Mouse (Mus musculus): ENCODE data around the gene Dlg2. TPM values are rescaled to one million over a fixed set of nuclear protein-coding genes. Genes with fewer than 3 reads are reported as not detected.

The Dlg2 gene
- polyA plus RNA-seq, 1 experiment = not detected

GRCm38 (mm10) chr7:91218321-91218987, 742.0 kb downstream of the Dlg2 start:
- Histone ChIP-seq H3K27ac (ENCODE audit: insufficient read depth, low read depth, low read length) (no peak overlapping the region), H3K4me1 (ENCODE audit: control insufficient read depth, insufficient read depth, low read length) (no peaks in the 10 kb centered on the region), H3K4me3 (ENCODE audit: insufficient read depth, low read length) (no peak overlapping the region)
- TF ChIP-seq POLR2A (IDR thresholded peaks at IDR 0.05; ENCODE audit: borderline replicate concordance, low read depth, low read length) (no peak), CTCF (IDR thresholded peaks at IDR 0.05; ENCODE audit: low read depth, low read length) (no peak)

GRCm38 (mm10) chr7:91226442-91226841, 750.0 kb downstream of the Dlg2 start:
- Histone ChIP-seq H3K4me3 (ENCODE audit: insufficient read depth, low read length) (no peak overlapping the region), H3K27ac (ENCODE audit: insufficient read depth, low read depth, low read length) (no peak overlapping the region), H3K4me1 (ENCODE audit: control insufficient read depth, insufficient read depth, low read length) (no peaks in the 10 kb centered on the region)
- TF ChIP-seq POLR2A (IDR thresholded peaks at IDR 0.05; ENCODE audit: borderline replicate concordance, low read depth, low read length) = no peak
- TF ChIP-seq CTCF (IDR thresholded peaks at IDR 0.05; ENCODE audit: low read depth, low read length) = no peak

- H3K4me3 ChIP-seq (ENCODE audit: insufficient read depth, low read length) = no peak overlapping the region
- TF ChIP-seq POLR2A (IDR thresholded peaks at IDR 0.05; ENCODE audit: borderline replicate concordance, low read depth, low read length) = no peak
- TF ChIP-seq CTCF (IDR thresholded peaks at IDR 0.05; ENCODE audit: low read depth, low read length) = no peak
- no peaks in the 10 kb centered on the region for H3K4me1 ChIP-seq (ENCODE audit: control insufficient read depth, insufficient read depth, low read length)
- no peak overlapping the region for H3K27ac ChIP-seq (ENCODE audit: insufficient read depth, low read depth, low read length)
Observed at GRCm38 (mm10) chr7:91241718-91242117, 765.2 kb downstream of the Dlg2 start.

- no peaks in the 10 kb centered on the region for H3K4me1 ChIP-seq (ENCODE audit: control insufficient read depth, insufficient read depth, low read length)
- no peak overlapping the region for H3K4me3 ChIP-seq (ENCODE audit: insufficient read depth, low read length)
- TF ChIP-seq CTCF (IDR thresholded peaks at IDR 0.05; ENCODE audit: low read depth, low read length) (no peak), POLR2A (IDR thresholded peaks at IDR 0.05; ENCODE audit: borderline replicate concordance, low read depth, low read length) (no peak)
- no peak overlapping the region for H3K27ac ChIP-seq (ENCODE audit: insufficient read depth, low read depth, low read length)
Observed at GRCm38 (mm10) chr7:91261672-91262030, 785.2 kb downstream of the Dlg2 start.

- TF ChIP-seq POLR2A (IDR thresholded peaks at IDR 0.05; ENCODE audit: borderline replicate concordance, low read depth, low read length) (no peak), CTCF (IDR thresholded peaks at IDR 0.05; ENCODE audit: low read depth, low read length) (no peak)
- H3K4me1 ChIP-seq (ENCODE audit: control insufficient read depth, insufficient read depth, low read length) = no peaks in the 10 kb centered on the region
- H3K27ac ChIP-seq (ENCODE audit: insufficient read depth, low read depth, low read length) = no peak overlapping the region
- H3K4me3 ChIP-seq (ENCODE audit: insufficient read depth, low read length) = no peak overlapping the region
Observed at GRCm38 (mm10) chr7:91262031-91262951, 785.8 kb downstream of the Dlg2 start.

GRCm38 (mm10) chr7:91262998-91263397, 786.5 kb downstream of the Dlg2 start:
- no peak overlapping the region for H3K4me3 ChIP-seq (ENCODE audit: insufficient read depth, low read length)
- H3K27ac ChIP-seq (ENCODE audit: insufficient read depth, low read depth, low read length) = no peak overlapping the region
- no peaks in the 10 kb centered on the region for H3K4me1 ChIP-seq (ENCODE audit: control insufficient read depth, insufficient read depth, low read length)
- TF ChIP-seq CTCF (IDR thresholded peaks at IDR 0.05; ENCODE audit: low read depth, low read length) (no peak), POLR2A (IDR thresholded peaks at IDR 0.05; ENCODE audit: borderline replicate concordance, low read depth, low read length) (no peak)

GRCm38 (mm10) chr7:91267764-91268163, 791.3 kb downstream of the Dlg2 start:
- Histone ChIP-seq H3K27ac (ENCODE audit: insufficient read depth, low read depth, low read length) (no peak overlapping the region), H3K4me3 (ENCODE audit: insufficient read depth, low read length) (no peak overlapping the region), H3K4me1 (ENCODE audit: control insufficient read depth, insufficient read depth, low read length) (no peaks in the 10 kb centered on the region)
- TF ChIP-seq CTCF (IDR thresholded peaks at IDR 0.05; ENCODE audit: low read depth, low read length) (no peak), POLR2A (IDR thresholded peaks at IDR 0.05; ENCODE audit: borderline replicate concordance, low read depth, low read length) (no peak)

GRCm38 (mm10) chr7:91284167-91284566, 807.7 kb downstream of the Dlg2 start:
- Histone ChIP-seq H3K27ac (ENCODE audit: insufficient read depth, low read depth, low read length) (no peak overlapping the region), H3K4me1 (ENCODE audit: control insufficient read depth, insufficient read depth, low read length) (no peaks in the 10 kb centered on the region)
- TF ChIP-seq CTCF (IDR thresholded peaks at IDR 0.05; ENCODE audit: low read depth, low read length) = no peak
- TF ChIP-seq POLR2A (IDR thresholded peaks at IDR 0.05; ENCODE audit: borderline replicate concordance, low read depth, low read length) = no peak

GRCm38 (mm10) chr7:91288324-91288723, 811.9 kb downstream of the Dlg2 start:
- H3K27ac ChIP-seq (ENCODE audit: insufficient read depth, low read depth, low read length) = no peak overlapping the region
- H3K4me3 ChIP-seq (ENCODE audit: insufficient read depth, low read length) = no peak overlapping the region
- no peak for TF ChIP-seq CTCF (IDR thresholded peaks at IDR 0.05; ENCODE audit: low read depth, low read length)
- TF ChIP-seq POLR2A (IDR thresholded peaks at IDR 0.05; ENCODE audit: borderline replicate concordance, low read depth, low read length) = no peak
- no peaks in the 10 kb centered on the region for H3K4me1 ChIP-seq (ENCODE audit: control insufficient read depth, insufficient read depth, low read length)

More at GRCm38 (mm10) chr7:91284167-91284566, 807.7 kb downstream of the Dlg2 start:
- H3K4me3 ChIP-seq (ENCODE audit: insufficient read depth, low read length) = no peak overlapping the region

GRCm38 (mm10) chr7:91296127-91296526, 819.7 kb downstream of the Dlg2 start:
- Histone ChIP-seq H3K4me3 (ENCODE audit: insufficient read depth, low read length) (no peak overlapping the region), H3K4me1 (ENCODE audit: control insufficient read depth, insufficient read depth, low read length) (no peaks in the 10 kb centered on the region), H3K27ac (ENCODE audit: insufficient read depth, low read depth, low read length) (no peak overlapping the region)
- TF ChIP-seq CTCF (IDR thresholded peaks at IDR 0.05; ENCODE audit: low read depth, low read length) (no peak), POLR2A (IDR thresholded peaks at IDR 0.05; ENCODE audit: borderline replicate concordance, low read depth, low read length) (no peak)

Data from bone marrow macrophage, adult 2 months (primary cell).